Mouse (Mus musculus) lung, embryonic 14.5 days (tissue): ENCODE data around the gene Zscan4b. TPM values are rescaled to one million over a fixed set of nuclear protein-coding genes. Genes with fewer than 3 reads are reported as not detected.
"Not testable (repeated sequence)": the region's sequence is repeated elsewhere in the genome, so short reads cannot be mapped to it uniquely, and the experiment has no call there.

Experiments used
- ATAC-seq: fragments of 200-750 bp; cut with Nextera tagmentation; 2 replicates; pipeline ENCODE4 v1.8.0; 2017; ENCODE audit warnings: mild to moderate bottlenecking, moderate TSS enrichment, moderate library complexity; ENCODE audit not compliant: insufficient read depth
- DNase-seq: peaks from one replicate; pipeline ENCODE4 v3.0.0-alpha.2; 2015
- H3K27ac ChIP-seq: fragments of 300-500 bp; sonication (generic); 2 replicates; pipeline ENCODE4 v1.5.1; 2014; ENCODE audit warnings: low read depth, mild to moderate bottlenecking, moderate library complexity
- H3K27me3 ChIP-seq: fragments of 300-500 bp; sonication (generic); 2 replicates; pipeline ENCODE4 v1.6.1; 2014; ENCODE audit warnings: low read length, control low read depth; ENCODE audit not compliant: insufficient read depth
- H3K36me3 ChIP-seq: fragments of 300-500 bp; sonication (generic); 2 replicates; pipeline ENCODE4 v1.6.1; 2014; ENCODE audit warnings: control low read depth; ENCODE audit not compliant: insufficient read depth
- H3K4me1 ChIP-seq: fragments of 300-500 bp; sonication (generic); 2 replicates; pipeline ENCODE4 v1.6.1; 2014; ENCODE audit warnings: antibody characterized with exemption, control low read depth; ENCODE audit not compliant: insufficient read depth
- H3K4me2 ChIP-seq: fragments of 300-500 bp; sonication (generic); 2 replicates; pipeline ENCODE4 v1.6.1; 2014; ENCODE audit warnings: mild to moderate bottlenecking
- H3K4me3 ChIP-seq: fragments of 300-500 bp; sonication (generic); 2 replicates; pipeline ENCODE4 v1.5.1; 2014; ENCODE audit warnings: low read depth, low read length
- H3K9ac ChIP-seq: fragments of 300-500 bp; sonication (generic); 2 replicates; pipeline ENCODE4 v1.6.1; 2014
- H3K9me3 ChIP-seq: fragments of 300-500 bp; sonication (generic); 2 replicates; pipeline ENCODE4 v1.6.1; 2016; ENCODE audit warnings: low read depth, low read length, control low read depth
- WGBS: fragments of 180-500 bp; shearing (Covaris S2); extraction: QIAGEN DNeasy Blood & Tissue Kit; methylation state at CpG from one replicate; pipeline ENCODE4 v1.1.7; 2014; 5-methylcytosine and 5-hydroxymethylcytosine counted together
- polyA plus RNA-seq: library from polyadenylated mRNA; unstranded; fragments of >200 nt; fragmentation: Nextera tagmentation; extraction: Ambion mirVana; gene quantifications from 2 replicates; pipeline ENCODE4 v1.2.1, GENCODE M21; 2014

Gene Zscan4b
- polyA plus RNA-seq, result not detected in 2 replicates

DNA sequence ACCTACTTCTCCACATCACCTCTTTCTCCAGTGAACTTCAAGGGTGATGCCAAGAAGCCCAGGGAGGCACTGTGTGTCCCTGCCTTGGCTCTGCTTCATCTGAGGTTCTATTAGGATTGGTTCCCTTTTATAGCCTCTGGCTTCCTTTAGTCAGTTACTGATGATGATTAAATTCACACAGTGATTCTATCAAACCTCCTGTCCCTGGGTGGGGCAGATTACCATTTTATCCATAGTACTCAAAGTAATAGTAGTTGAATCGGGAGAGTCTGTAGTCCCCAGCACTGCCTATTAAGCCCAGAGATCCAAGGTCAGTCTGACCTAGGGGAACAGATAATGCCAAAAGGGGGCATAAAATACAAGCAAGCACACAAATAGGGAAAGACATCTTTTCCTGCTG, at the start of gene Zscan4b:
Zscan4b (minus strand) TSS at position 101 of the 400 bp plus-strand sequence.
- not testable (repeated sequence) for H3K27ac ChIP-seq, ATAC-seq, H3K4me2 ChIP-seq, H3K36me3 ChIP-seq, H3K9ac ChIP-seq, DNase-seq, H3K27me3 ChIP-seq, H3K4me1 ChIP-seq, H3K4me3 ChIP-seq, H3K9me3 ChIP-seq
- WGBS, result 94% methylated on average over 1 of the region's 1 CpGs

Other genes starting within 250 kb of the Zscan4b start
- gene Nlrp4b, start 217.3 kb downstream of the Zscan4b start, polyA plus RNA-seq, result not detected in 2 replicates
- gene Vmn1r71, start 150.7 kb downstream of the Zscan4b start, polyA plus RNA-seq, result not detected in 2 replicates
- gene Zscan4c, start 100.7 kb upstream of the Zscan4b start, polyA plus RNA-seq, result not detected in 2 replicates
- not detected in 2 replicates for gene Zscan4-ps1, start 164.6 kb upstream of the Zscan4b start, polyA plus RNA-seq